Mouse (Mus musculus) heart, postnatal 25 days (tissue): ENCODE measurements around the gene Lefty2. TPM values are rescaled to one million over a fixed set of nuclear protein-coding genes. Genes with fewer than 3 reads are reported as not detected.
"Not testable (repeated sequence)": the region's sequence is repeated elsewhere in the genome, so short reads cannot be mapped to it uniquely, and the experiment has no call there.

Experiments used
- DNase-seq: peaks from one replicate; pipeline ENCODE4 v3.0.0; 2022; ENCODE audit warnings: low spot score
- intact Hi-C: fragments of 180-260 bp; cut with DNase I; formaldehyde crosslinking; loops from one replicate; pipeline ENCODE4 v1.15.1; 2025
- total RNA-seq, 2 experiments: library from RNA; stranded (reverse); gene quantifications; 2 replicates each; pipeline ENCODE4 v1.2.3; 2021

Lefty2 gene
- total RNA-seq, 2 experiments from 2014 or later, result not detected

DNA sequence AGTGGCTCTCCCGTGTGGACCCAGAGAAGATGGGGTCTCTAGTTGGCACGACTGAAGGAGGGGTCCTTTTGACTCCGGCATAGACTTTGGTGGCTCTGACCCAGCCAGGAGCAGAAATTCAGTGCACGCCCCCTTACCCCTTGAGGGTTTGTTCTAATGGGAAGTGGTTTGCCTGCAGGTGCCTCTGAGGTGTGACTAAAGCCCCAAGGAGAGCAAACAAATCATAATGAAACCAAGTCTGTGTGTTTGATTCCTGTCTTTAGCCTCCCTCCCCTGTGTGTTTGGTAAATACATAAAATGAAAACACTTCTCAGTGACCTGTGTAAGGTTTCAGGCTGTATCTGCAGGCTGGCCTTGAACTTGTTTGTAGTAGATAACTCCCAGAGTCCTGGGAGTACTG lies 33.4 kb downstream of the Lefty2 start:
- intact Hi-C loops, result no loop called here
- DNase-seq, result no peak

DNA sequence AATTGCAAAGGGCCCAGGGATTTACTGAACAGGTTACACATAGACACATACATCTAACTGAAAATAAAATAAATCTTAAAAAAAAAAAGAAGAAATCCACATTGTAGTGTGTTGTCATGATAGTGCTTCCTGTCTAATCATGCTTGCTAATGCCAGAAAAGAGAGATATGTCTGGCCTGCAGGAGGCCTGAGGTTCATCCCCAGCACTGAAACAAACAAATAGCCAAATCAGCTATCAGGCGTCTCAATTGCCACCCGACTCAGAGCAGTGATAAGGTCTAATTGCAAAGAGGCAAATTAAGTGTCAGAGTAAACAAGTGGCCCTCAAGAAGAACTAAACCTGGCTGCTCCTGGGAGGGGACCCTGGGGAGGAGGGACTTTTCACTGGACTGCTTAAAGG lies 36.7 kb downstream of the Lefty2 start:
- intact Hi-C loops, result no loop called here
- DNase-seq, result no peak

GRCm38 (mm10) chr1:180931106-180931505 lies 38.2 kb downstream of the Lefty2 start:
- intact Hi-C loops, result no loop called here
- DNase-seq, result no peak

- intact Hi-C loops, result no loop called here
- no peak for DNase-seq
Observed at GRCm38 (mm10) chr1:180933659-180934058, 40.8 kb downstream of the Lefty2 start.

GRCm38 (mm10) chr1:180934467-180935419 lies 41.8 kb downstream of the Lefty2 start, which contains the start of gene Lefty1:
Gene Lefty1, plus strand, starts transcription at chr1:180935022.
- DNase-seq, result no peak
- intact Hi-C loops, result no loop called here

- intact Hi-C loops, result not testable (repeated sequence)
- DNase-seq, result peak; percentile 59
Observed at GRCm38 (mm10) chr1:180936610-180937398, 43.9 kb downstream of the Lefty2 start.

- DNase-seq, intact Hi-C loops: not testable (repeated sequence)
Observed at GRCm38 (mm10) chr1:180937631-180938030, 44.7 kb downstream of the Lefty2 start.

DNA sequence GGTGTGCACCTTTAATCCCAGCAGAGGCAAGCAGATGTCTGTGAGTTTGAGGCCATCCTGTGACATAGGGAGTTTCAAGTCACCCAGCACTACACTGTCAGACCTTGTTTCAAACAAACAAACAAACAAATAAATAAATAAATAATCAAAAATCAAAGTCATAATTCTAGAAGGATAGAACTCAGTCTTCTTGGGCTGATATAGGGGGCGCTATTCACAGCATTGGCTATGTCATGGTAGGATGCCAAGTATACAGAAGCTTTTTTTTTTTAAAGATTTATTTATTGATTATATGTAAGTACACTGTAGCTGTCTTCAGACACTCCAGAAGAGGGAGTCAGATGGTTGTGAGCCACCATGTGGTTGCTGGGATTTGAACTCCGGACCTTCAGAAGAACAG lies 45.9 kb downstream of the Lefty2 start:
- intact Hi-C loops, DNase-seq: not testable (repeated sequence)

DNA sequence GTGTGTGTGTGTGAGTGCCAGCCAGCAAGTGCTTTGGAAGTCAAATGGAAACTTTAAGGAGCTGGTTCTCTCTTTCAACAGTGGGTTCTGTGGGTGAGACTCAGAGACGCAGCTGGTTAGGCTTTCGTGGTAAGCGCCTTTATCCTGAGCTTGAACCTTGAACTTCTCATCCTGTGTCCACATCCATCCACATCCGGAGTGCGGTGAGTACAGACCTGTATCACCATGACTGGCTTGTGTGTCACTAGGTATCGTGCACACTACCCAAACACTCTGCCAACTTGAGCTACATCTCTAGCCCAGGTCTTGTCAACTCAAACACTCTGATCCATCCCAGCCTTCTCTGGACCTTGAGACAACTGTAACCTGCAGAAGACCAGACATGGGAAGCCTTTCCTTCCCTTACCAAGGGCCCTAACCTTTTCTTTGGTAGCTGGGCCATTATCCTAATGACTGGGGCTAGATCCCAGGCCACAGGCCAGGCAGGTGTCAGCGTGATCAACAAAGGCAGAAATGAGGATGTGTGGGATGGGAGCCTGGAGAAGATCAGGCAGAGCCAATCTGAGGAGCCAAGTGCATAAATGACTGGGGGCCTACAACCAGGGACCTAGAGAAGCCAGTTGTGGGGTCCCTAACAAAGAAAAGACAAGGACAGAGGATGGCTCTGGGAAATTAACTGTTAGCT lies 48.0 kb downstream of the Lefty2 start:
- intact Hi-C loops, result loop anchor here (2.0 kb wide), 1 partner anchor 38 kb away; no protein-coding TSS in a partner anchor
- DNase-seq, result no peak

DNA sequence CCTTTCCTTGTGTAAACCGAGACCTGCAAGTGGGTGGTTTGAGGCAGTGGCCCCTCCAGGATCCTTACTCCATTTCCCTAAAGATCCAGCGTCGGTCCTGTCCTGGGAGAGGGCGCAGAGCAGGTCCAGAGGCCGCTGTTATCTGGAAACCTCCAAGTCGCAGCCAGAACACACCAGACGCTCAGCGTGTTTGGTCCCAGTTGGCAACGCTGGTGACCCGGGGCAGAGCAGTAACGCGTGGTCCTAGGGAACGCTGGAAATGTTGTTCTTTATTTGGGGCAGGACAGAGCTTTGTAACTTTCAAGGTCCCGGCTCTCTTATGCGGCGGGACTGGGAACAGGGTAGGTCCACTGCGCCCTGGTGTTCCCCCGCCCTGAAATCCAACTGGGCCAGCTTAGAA lies 48.8 kb downstream of the Lefty2 start:
- intact Hi-C loops, result loop anchor here (2.0 kb wide), 1 partner anchor 39 kb away; no protein-coding TSS in a partner anchor

GRCm38 (mm10) chr1:180942166-180943031 lies 49.5 kb downstream of the Lefty2 start, which contains the start of gene Tmem63a:
Gene Tmem63a, plus strand, starts transcription at chr1:180942344.
- peak; percentile 63 for DNase-seq
- intact Hi-C loops, result no loop called here

More for the DNA sequence above, 48.8 kb downstream of the Lefty2 start:
- DNase-seq, result no peak

DNA sequence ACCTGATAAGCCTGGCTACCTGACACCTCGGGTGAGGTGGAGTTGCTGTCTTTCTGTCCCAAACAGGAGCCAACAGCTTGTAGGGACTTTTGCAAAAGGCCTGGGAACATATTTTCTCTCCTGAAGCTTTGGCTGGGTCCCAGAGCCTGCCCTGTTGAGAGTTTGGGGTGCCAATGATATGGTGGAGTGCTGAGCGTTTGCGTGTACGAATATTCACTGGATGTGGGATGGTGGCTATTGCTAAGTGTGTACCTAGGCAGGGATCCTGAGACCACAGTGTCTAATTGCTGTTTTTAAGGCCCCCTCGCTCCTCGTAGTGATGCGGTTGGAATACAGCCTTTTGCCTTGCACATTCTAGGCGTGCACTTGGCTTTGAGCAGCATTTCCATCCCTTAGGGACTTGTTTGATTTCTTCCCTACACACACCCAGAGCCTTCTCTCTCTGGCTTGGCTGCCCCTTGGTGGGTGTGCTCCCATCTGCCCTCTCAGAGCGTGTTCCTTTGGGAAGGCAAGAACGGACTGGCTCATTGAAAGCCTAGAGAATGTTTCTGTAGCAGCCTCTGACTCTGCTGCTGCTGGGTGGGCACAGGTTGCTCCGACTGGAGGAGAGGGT lies 50.2 kb downstream of the Lefty2 start:
- intact Hi-C loops, result no loop called here
- DNase-seq, result no peak

GRCm38 (mm10) chr1:180943896-180944295 lies 51.0 kb downstream of the Lefty2 start:
- intact Hi-C loops, result no loop called here

GRCm38 (mm10) chr1:180944553-180944952 lies 51.6 kb downstream of the Lefty2 start:
- DNase-seq, result peak; percentile 19
- intact Hi-C loops, result no loop called here

More at GRCm38 (mm10) chr1:180943896-180944295, 51.0 kb downstream of the Lefty2 start:
- no peak for DNase-seq

DNA sequence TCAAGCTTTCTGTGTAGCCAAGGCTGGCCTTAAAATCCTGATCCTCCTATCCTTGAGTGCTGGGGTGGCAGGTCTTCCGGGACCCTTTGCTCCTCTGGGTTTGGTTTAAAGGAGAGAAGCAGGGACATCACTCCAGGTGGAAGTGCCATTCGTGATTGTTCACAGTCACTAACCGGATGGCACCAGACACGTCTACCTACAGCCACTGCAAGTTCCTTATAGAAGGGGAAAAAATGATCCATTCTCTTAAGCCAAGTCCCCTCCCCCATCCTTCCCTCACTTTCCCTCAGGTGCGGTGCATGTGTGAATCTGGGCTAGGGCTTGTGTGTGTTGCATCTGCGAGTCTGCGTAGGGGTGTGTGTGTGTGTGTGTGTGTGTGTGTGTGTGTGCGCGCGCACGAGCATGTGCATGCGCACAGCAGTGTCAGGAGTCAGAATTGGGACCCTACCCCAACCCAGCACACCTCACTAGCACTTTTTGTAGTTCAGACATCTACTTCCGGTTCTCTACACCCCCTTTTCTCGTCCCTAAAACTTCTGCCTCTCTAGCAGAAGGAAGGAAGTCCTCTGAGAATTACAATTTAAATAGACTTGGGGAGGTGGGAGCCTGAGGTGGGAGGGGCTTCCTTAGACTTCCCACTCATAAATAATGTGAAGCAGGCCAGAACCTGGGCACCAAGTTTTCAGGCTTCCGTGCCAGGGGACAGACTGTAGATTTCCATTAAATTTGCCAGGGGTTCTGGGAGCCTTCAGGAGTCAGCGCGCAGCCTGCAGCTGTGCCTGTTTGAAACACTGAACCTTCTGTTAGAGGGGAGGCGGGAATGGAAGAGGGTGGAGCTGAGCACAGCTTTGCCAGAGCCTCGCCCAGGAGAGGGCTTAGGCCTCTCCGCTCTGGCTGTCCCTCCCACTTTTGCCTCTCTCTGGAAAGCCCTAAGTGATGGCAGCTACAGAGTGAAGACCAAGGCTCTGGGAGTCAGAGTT lies 52.4 kb downstream of the Lefty2 start:
- peak; percentile 60 for DNase-seq
- intact Hi-C loops, result no loop called here

DNA sequence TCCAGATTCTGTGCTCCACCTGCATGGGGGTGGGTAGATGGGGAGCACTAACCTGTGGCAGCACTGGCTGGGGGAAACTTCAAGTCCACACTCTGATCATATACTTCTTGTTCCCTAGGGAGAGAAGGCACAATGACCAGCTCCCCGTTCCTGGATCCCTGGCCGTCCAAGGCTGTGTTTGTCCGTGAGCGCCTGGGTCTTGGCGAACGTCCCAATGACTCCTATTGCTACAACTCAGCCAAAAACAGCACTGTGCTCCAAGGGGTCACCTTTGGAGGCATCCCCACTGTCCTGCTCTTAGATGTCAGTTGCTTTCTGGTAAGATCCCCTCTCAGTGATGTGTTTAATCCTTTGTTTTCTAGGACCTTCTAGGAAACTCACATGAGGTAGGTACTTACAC lies 53.5 kb downstream of the Lefty2 start:
- intact Hi-C loops, result no loop called here
- no peak for DNase-seq
